Mouse (Mus musculus) left cerebral cortex, adult 2 months (tissue): ENCODE measurements at regions not wholly inside any gene's neighbourhood (a gene's known extent, or its start where the extent isn't known, plus 50 kb on each side); places are given as distances from the start of the nearest gene placed in this dataset.

ENCODE experiments used
- DNase-seq, 2 experiments: peaks; one replicate each; pipeline ENCODE4 v3.0.0; 2021 to 2022; ENCODE audit warnings: low spot score in 2 of 2, mixed read lengths in 1 of 2; ENCODE audit errors: extremely low spot score in 1 of 2
- H3K27ac ChIP-seq: fragments of 200-600 bp; 2 replicates; pipeline ENCODE4 v1.8.1; 2022
- H3K4me3 ChIP-seq: fragments of 200-600 bp; 2 replicates; pipeline ENCODE4 v1.8.1; 2022
- CTCF ChIP-seq: fragments of 200-600 bp; IDR thresholded peaks from 2 replicates; pipeline ENCODE4 v1.8.1; 2022; ENCODE audit warnings: antibody characterized with exemption, mild to moderate bottlenecking, moderate library complexity
- intact Hi-C: fragments of 180-260 bp; cut with DNase I; formaldehyde crosslinking; loops from one replicate; pipeline ENCODE4 v1.15.1; 2025

DNA sequence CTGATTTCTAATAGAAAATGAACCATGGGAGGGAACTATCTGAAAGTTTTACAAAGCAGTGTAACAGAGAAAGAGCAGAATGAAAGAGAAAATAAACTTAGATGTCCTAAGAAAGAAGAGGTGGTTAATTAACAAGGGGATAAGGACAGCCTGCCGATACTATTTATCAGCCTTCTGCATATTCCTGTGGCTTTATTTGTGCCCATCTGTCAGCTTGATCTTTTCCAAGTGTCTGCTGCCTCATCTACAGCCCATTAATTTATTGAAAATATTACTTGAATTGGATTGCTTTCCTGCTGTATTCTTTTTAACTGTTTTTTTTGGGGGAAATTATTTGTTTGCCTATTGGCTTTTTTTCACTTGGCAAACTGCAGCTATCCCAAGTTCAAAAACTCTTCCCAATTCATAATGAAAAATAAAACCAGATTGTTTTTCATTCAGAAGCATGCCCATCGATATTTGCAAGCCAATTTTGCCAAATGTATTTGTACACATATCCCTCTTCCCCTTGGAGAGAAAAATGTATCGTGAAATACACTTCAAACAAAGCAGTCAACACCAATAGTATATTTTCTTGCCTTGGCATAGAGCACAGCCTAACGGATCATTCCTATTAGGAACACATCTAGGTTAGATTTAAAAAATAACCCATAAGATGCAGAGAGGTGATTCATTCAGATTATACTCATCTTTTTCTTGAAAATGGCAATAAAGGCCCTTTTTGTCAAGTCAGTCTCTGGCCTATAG lies 289.3 kb downstream of the Rnf152 start:
- Histone ChIP-seq H3K27ac (peak overlapping the region; percentile 53; the same call in 1 of the 2 replicates), H3K4me3 (no peak overlapping the region)
- TF ChIP-seq CTCF: no peak
- DNase-seq: no peak
- intact Hi-C loops: no loop called here

DNA sequence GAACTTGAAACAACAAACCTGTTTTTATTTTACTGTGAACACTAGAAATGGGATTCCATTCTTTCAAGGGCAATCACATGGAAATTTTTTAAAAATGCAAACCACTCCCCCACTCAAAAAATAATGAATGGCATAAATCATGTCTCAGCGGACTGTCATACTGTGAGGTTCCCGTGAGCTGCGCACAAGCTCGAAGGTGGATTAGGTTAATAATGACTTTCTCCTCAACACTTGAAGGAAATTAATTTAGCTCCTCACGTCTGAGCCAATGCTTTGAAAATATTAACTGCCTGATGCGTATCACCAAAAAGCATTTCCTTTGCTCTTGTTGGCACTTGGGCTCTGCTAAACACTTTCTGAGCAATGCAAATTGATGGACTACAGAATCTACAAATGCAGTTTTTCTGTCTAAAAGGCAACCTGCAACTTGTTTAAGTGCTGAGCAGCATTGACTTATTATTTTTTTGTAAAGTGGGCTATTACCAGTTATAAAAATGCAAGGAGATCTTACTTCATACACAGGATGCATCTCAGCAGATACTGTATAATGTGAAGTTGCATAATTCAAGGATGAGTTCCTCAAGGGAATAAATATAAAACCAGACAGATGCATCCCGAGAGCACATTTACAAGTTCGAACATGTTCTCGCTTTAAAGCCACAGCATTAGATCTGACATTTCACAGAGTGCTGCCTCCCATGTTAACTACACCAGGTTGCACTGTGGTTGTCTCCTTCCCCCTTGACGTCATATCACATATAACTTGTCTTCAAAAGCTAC lies 282.4 kb downstream of the Cdh20 start:
- intact Hi-C loops: no loop called here
- DNase-seq: no peak
- H3K4me3 ChIP-seq: no peak overlapping the region
- TF ChIP-seq CTCF: no peak
- no peak overlapping the region for H3K27ac ChIP-seq
